19 mouse cellular contexts compared by ENCODE assay signal in genomic region chr6:97786871-97787270, GRCm38 (mm10). TPM values are rescaled to one million over a fixed set of nuclear protein-coding genes. Genes with fewer than 3 reads are reported as not detected.
DNase-seq lines count a peak whose midpoint lies in the region; ATAC-seq lines count a peak whose summit lies in the region.
"Had no signal": no experiment of that assay in that cellular context is flagged by ENCODE, and none has a peak within 500 bp of the region (broad histone marks: within the 10 kb centered on the region; RNA-seq: fewer than 3 reads in every experiment).

No protein-coding gene starts in this region.

- H3K4me2 ChIP-seq in midbrain, embryonic 11.5 days = no peak overlapping the region
- no peak overlapping the region for H3K4me2 ChIP-seq in midbrain, embryonic 13.5 days (replicated peaks)

- no peaks in the 10 kb centered on the region for H3K27me3 ChIP-seq in midbrain, embryonic 11.5 days (ENCODE audit: control insufficient read depth, insufficient read depth, low read length)
- H3K27me3 ChIP-seq in midbrain, embryonic 13.5 days = no peaks in the 10 kb centered on the region
- H3K27me3 ChIP-seq: CH12.LX, Patski had no signal

- H3K27ac ChIP-seq in midbrain, embryonic 11.5 days (ENCODE audit: low read depth, low read length) = no peak overlapping the region
- H3K27ac ChIP-seq in midbrain, embryonic 13.5 days = no peak overlapping the region

- H3K4me3 ChIP-seq in midbrain, embryonic 11.5 days (ENCODE audit: low read depth, low read length) = no peak overlapping the region
- H3K4me3 ChIP-seq in midbrain, embryonic 13.5 days (replicated peaks) = no peak overlapping the region

- DNase-seq in heart, adult 11 months = peak; percentile 52
- DNase-seq in heart, adult 18-20 months = no peak
- peak; percentile 56 for DNase-seq in midbrain, embryonic 11.5 days (ENCODE audit: low spot score, missing footprints)
- DNase-seq: adrenal gland, adult 2 months; adrenal gland, adult 8-10 months; adrenal gland, postnatal 10 days; adrenal gland, postnatal 14 days; adrenal gland, postnatal 25 days; adrenal gland, postnatal 36 days; B cell, adult 2 months; cerebellum, adult 11 months; cerebellum, adult 11-12 months; cerebellum, adult 18-20 months had no signal

- no peaks in the 10 kb centered on the region for H3K4me1 ChIP-seq in midbrain, embryonic 11.5 days (ENCODE audit: control insufficient read depth, insufficient read depth, low read length)
- H3K4me1 ChIP-seq in midbrain, embryonic 13.5 days (replicated peaks) = no peaks in the 10 kb centered on the region

- H3K36me3 ChIP-seq in midbrain, embryonic 11.5 days (ENCODE audit: control insufficient read depth, insufficient read depth, low read length) = no peaks in the 10 kb centered on the region
- H3K36me3 ChIP-seq in midbrain, embryonic 13.5 days = no peaks in the 10 kb centered on the region
- H3K36me3 ChIP-seq: G1E had no signal

- no peak overlapping the region for H3K9ac ChIP-seq in midbrain, embryonic 11.5 days (ENCODE audit: low read length)
- H3K9ac ChIP-seq in midbrain, embryonic 13.5 days (replicated peaks) = no peak overlapping the region

- no peak for ATAC-seq in midbrain, embryonic 11.5 days (ENCODE audit: low FRiP score)
- no peak for ATAC-seq in midbrain, embryonic 13.5 days
- ATAC-seq: activated CD4-positive, CD25-positive, alpha-beta regulatory T cell, adult 4 months; CD4-positive, CD25-positive, alpha-beta regulatory T cell, adult 4 months; Patski had no signal

- no peaks in the 10 kb centered on the region for H3K9me3 ChIP-seq in midbrain, embryonic 11.5 days (ENCODE audit: control insufficient read depth, low read length)
- no peaks in the 10 kb centered on the region for H3K9me3 ChIP-seq in midbrain, embryonic 13.5 days

- WGBS in midbrain, embryonic 11.5 days = 82% methylated on average over 4 of the region's 4 CpGs
- 68% methylated on average over 4 of the region's 4 CpGs for WGBS in midbrain, embryonic 13.5 days

RNA-seq across cellular contexts. Expression of gene Mitf, which starts 20.0 kb away (rescaled TPM):
- total RNA-seq in heart, adult 18-20 months (2021) = 10 to 100 TPM; 52.5 to 56.7 TPM
- 0.30 and 0.72 TPM in 2 replicates for polyA plus RNA-seq in midbrain, embryonic 11.5 days (2014; fragmentation: Nextera tagmentation; extraction: Ambion mirVana)
- polyA plus RNA-seq in midbrain, embryonic 13.5 days (2015; fragmentation: Nextera tagmentation; extraction: Ambion mirVana) = 0.72 and 0.94 TPM in 2 replicates
- polyA plus RNA-seq: G1E had no signal

Comparison
In these comparisons a context has a peak if more than half of its experiments do, and no peak if none do; other contexts are left out.
1. DNase-seq: peak in heart, adult 11 months (single experiment) and midbrain, embryonic 11.5 days (single experiment); none in heart, adult 18-20 months (0 of 2).